Comparison of ENCODE assay signal across 16 mouse cellular contexts in genomic region chr11:89023477-89023876, GRCm38 (mm10). TPM values are rescaled to one million over a fixed set of nuclear protein-coding genes. Genes with fewer than 3 reads are reported as not detected.
DNase-seq lines count a peak whose midpoint lies in the region; ATAC-seq and TF ChIP-seq lines count a peak whose summit lies in the region.
"Had no signal": no experiment of that assay in that cellular context is flagged by ENCODE, and none has a peak within 500 bp of the region (broad histone marks: within the 10 kb centered on the region; RNA-seq: fewer than 3 reads in every experiment).

No protein-coding gene starts in this region.

- H3K27me3 ChIP-seq in heart, embryonic 13.5 days (replicated peaks), result no peaks in the 10 kb centered on the region
- H3K27me3 ChIP-seq in lung, postnatal 0 days (replicated peaks; ENCODE audit: insufficient read depth, low read length), result no peaks in the 10 kb centered on the region
- no peaks in the 10 kb centered on the region for H3K27me3 ChIP-seq in intestine, postnatal 0 days (replicated peaks; ENCODE audit: control insufficient read depth, insufficient read depth, low read length)
- H3K27me3 ChIP-seq in hindbrain, embryonic 12.5 days, result no peaks in the 10 kb centered on the region
- H3K27me3 ChIP-seq: embryonic facial prominence, embryonic 15.5 days; midbrain, embryonic 13.5 days; neural tube, embryonic 12.5 days had no signal

- peaks cover 12% of the 10 kb centered on the region for H3K36me3 ChIP-seq in heart, embryonic 13.5 days
- peaks cover 4% of the 10 kb centered on the region for H3K36me3 ChIP-seq in lung, postnatal 0 days (ENCODE audit: insufficient read depth, low read length)
- peaks cover 18% of the 10 kb centered on the region for H3K36me3 ChIP-seq in intestine, postnatal 0 days (ENCODE audit: control insufficient read depth, insufficient read depth)
- H3K36me3 ChIP-seq in hindbrain, embryonic 12.5 days, result no peaks in the 10 kb centered on the region
- H3K36me3 ChIP-seq: embryonic facial prominence, embryonic 15.5 days; midbrain, embryonic 13.5 days; neural tube, embryonic 12.5 days had no signal

- peaks cover 54% of the 10 kb centered on the region for H3K4me1 ChIP-seq in heart, embryonic 13.5 days
- H3K4me1 ChIP-seq in lung, postnatal 0 days (ENCODE audit: insufficient read depth, low read depth, low read length), result peaks cover 16% of the 10 kb centered on the region; the same call in 1 of the 2 replicates
- H3K4me1 ChIP-seq in intestine, postnatal 0 days (replicated peaks; ENCODE audit: control insufficient read depth, insufficient read depth, low read length), result peaks cover 13% of the 10 kb centered on the region; the same call in 1 of the 2 replicates
- peaks cover 7% of the 10 kb centered on the region; the same call in 1 of the 2 replicates for H3K4me1 ChIP-seq in hindbrain, embryonic 12.5 days
- H3K4me1 ChIP-seq: midbrain, embryonic 13.5 days had no signal

- WGBS in heart, embryonic 13.5 days, result 62% methylated on average over 10 of the region's 10 CpGs
- WGBS in lung, postnatal 0 days, result 59% methylated on average over 10 of the region's 10 CpGs
- 55% methylated on average over 10 of the region's 10 CpGs for WGBS in intestine, postnatal 0 days
- WGBS in hindbrain, embryonic 12.5 days, result 71% methylated on average over 10 of the region's 10 CpGs

- no peak for TF ChIP-seq CTCF in lung, postnatal 0 days (IDR thresholded peaks at IDR 0.05)
- no peak for TF ChIP-seq CTCF in intestine, postnatal 0 days (IDR thresholded peaks at IDR 0.05; ENCODE audit: low read depth)

- ATAC-seq in heart, embryonic 13.5 days (ENCODE audit: extremely low read depth, insufficient number of reproducible peaks, low FRiP score, low TSS enrichment), result no peak
- ATAC-seq in lung, postnatal 0 days, result no peak
- ATAC-seq in intestine, postnatal 0 days, result no peak
- ATAC-seq in hindbrain, embryonic 12.5 days (ENCODE audit: low FRiP score), result no peak
- ATAC-seq: forebrain, embryonic 16.5 days; midbrain, embryonic 13.5 days had no signal

- no peak overlapping the region for H3K9ac ChIP-seq in heart, embryonic 13.5 days
- H3K9ac ChIP-seq in lung, postnatal 0 days (replicated peaks; ENCODE audit: low read depth), result no peak overlapping the region
- H3K9ac ChIP-seq in intestine, postnatal 0 days (ENCODE audit: low read depth, low read length), result no peak overlapping the region
- H3K9ac ChIP-seq in hindbrain, embryonic 12.5 days, result no peak overlapping the region
- H3K9ac ChIP-seq: embryonic facial prominence, embryonic 15.5 days; liver, embryonic 14.5 days; midbrain, embryonic 13.5 days; neural tube, embryonic 12.5 days had no signal

- no peak overlapping the region for H3K4me3 ChIP-seq in heart, embryonic 13.5 days
- H3K4me3 ChIP-seq in lung, postnatal 0 days (ENCODE audit: low read depth, low read length), result no peak overlapping the region
- no peak overlapping the region for H3K4me3 ChIP-seq in intestine, postnatal 0 days (ENCODE audit: low read depth, low read length)
- no peak overlapping the region for H3K4me3 ChIP-seq in hindbrain, embryonic 12.5 days
- H3K4me3 ChIP-seq: embryonic facial prominence, embryonic 15.5 days; left cerebral cortex, adult 2 months; midbrain, embryonic 13.5 days; neural tube, embryonic 12.5 days had no signal

- peak overlapping the region; percentile 43 for H3K27ac ChIP-seq in heart, embryonic 13.5 days (replicated peaks)
- peak overlapping the region; percentile 74 for H3K27ac ChIP-seq in lung, postnatal 0 days (ENCODE audit: low read length)
- H3K27ac ChIP-seq in intestine, postnatal 0 days (ENCODE audit: low read depth, low read length), result peak overlapping the region; percentile 79
- no peak overlapping the region for H3K27ac ChIP-seq in hindbrain, embryonic 12.5 days
- H3K27ac ChIP-seq: left cerebral cortex, adult 2 months; liver, embryonic 14.5 days; midbrain, embryonic 13.5 days; neural tube, embryonic 12.5 days had no signal

- TF ChIP-seq EP300 in lung, postnatal 0 days (IDR thresholded peaks at IDR 0.05), result no peak

- no peaks in the 10 kb centered on the region for H3K9me3 ChIP-seq in heart, embryonic 13.5 days
- no peaks in the 10 kb centered on the region for H3K9me3 ChIP-seq in lung, postnatal 0 days (ENCODE audit: low read length)
- H3K9me3 ChIP-seq in intestine, postnatal 0 days (ENCODE audit: control insufficient read depth), result no peaks in the 10 kb centered on the region
- H3K9me3 ChIP-seq in hindbrain, embryonic 12.5 days (replicated peaks), result no peaks in the 10 kb centered on the region
- H3K9me3 ChIP-seq: embryonic facial prominence, embryonic 15.5 days; midbrain, embryonic 13.5 days; neural tube, embryonic 12.5 days had no signal

- H3K4me2 ChIP-seq in heart, embryonic 13.5 days, result no peak overlapping the region
- no peak overlapping the region for H3K4me2 ChIP-seq in lung, postnatal 0 days (replicated peaks; ENCODE audit: low read depth, low read length)
- H3K4me2 ChIP-seq in intestine, postnatal 0 days (replicated peaks; ENCODE audit: low read depth), result no peak overlapping the region
- H3K4me2 ChIP-seq in hindbrain, embryonic 12.5 days (replicated peaks), result no peak overlapping the region
- H3K4me2 ChIP-seq: embryonic facial prominence, embryonic 15.5 days; midbrain, embryonic 13.5 days; neural tube, embryonic 12.5 days had no signal

- DNase-seq in heart, adult 8-10 months (ENCODE audit: low spot score), result no peak
- peak; percentile 41 for DNase-seq in lung, postnatal 0 days (ENCODE audit: low spot score)
- DNase-seq in lung, postnatal 10 days, result no peak
- DNase-seq in yolk sac, embryonic 10.5 days (ENCODE audit: low spot score), result peak; percentile 66
- no peak for DNase-seq in heart, postnatal 4 days
- DNase-seq: right cerebral cortex, adult 18-20 months had no signal

RNA-seq across cellular contexts. Expression of gene Trim25, which starts 24.3 kb away (rescaled TPM):
- 14.1 and 14.8 TPM in 2 replicates for polyA plus RNA-seq in heart, embryonic 13.5 days (2015; fragmentation: Nextera tagmentation; extraction: Ambion mirVana)
- 10 to 100 TPM; 16.8 to 21.3 (median 17.1) TPM for total RNA-seq in heart, adult 8-10 months (2022)
- 23.5 and 24.3 TPM in 2 replicates for polyA plus RNA-seq in lung, postnatal 0 days (2015; fragmentation: Nextera tagmentation; extraction: Ambion mirVana)
- 24.2 and 26.2 TPM in 2 replicates for polyA plus RNA-seq in intestine, postnatal 0 days (2015; fragmentation: Nextera tagmentation; extraction: Ambion mirVana)
- 3.3 and 4.4 TPM in 2 replicates for polyA plus RNA-seq in hindbrain, embryonic 12.5 days (2016; fragmentation: Nextera tagmentation; extraction: Ambion mirVana)
- total RNA-seq in heart, postnatal 4 days (2021), result 10 to 100 TPM; 31.3 to 32.8 TPM

RNA-seq across cellular contexts. Expression of gene Dgke, which starts 43.2 kb away (rescaled TPM):
- polyA plus RNA-seq in heart, embryonic 13.5 days (2015; fragmentation: Nextera tagmentation; extraction: Ambion mirVana), result 4.8 and 5.5 TPM in 2 replicates
- total RNA-seq in heart, adult 8-10 months (2022), result 10 to 100 TPM in 2 of 4 experiments, 1 to 10 TPM in 2; 7.6 to 14.8 (median 11.0) TPM
- 3.4 and 3.6 TPM in 2 replicates for polyA plus RNA-seq in lung, postnatal 0 days (2015; fragmentation: Nextera tagmentation; extraction: Ambion mirVana)
- 1.7 and 2.0 TPM in 2 replicates for polyA plus RNA-seq in intestine, postnatal 0 days (2015; fragmentation: Nextera tagmentation; extraction: Ambion mirVana)
- polyA plus RNA-seq in hindbrain, embryonic 12.5 days (2016; fragmentation: Nextera tagmentation; extraction: Ambion mirVana), result 10.6 and 11.9 TPM in 2 replicates
- 10 to 100 TPM; 12.4 to 13.6 TPM for total RNA-seq in heart, postnatal 4 days (2021)

RNA-seq across cellular contexts. Expression of gene Gm525, which starts 50.2 kb away (rescaled TPM):
- not detected in 2 replicates for polyA plus RNA-seq in heart, embryonic 13.5 days (2015; fragmentation: Nextera tagmentation; extraction: Ambion mirVana)
- under 1 TPM in 1 of 4 experiments, not detected in 3; 0.60 TPM for total RNA-seq in heart, adult 8-10 months (2022)
- 0.25 and 0.27 TPM in 2 replicates for polyA plus RNA-seq in lung, postnatal 0 days (2015; fragmentation: Nextera tagmentation; extraction: Ambion mirVana)
- polyA plus RNA-seq in intestine, postnatal 0 days (2015; fragmentation: Nextera tagmentation; extraction: Ambion mirVana), result 0.93 and 1.7 TPM in 2 replicates
- polyA plus RNA-seq in hindbrain, embryonic 12.5 days (2016; fragmentation: Nextera tagmentation; extraction: Ambion mirVana), result 0.58 TPM in 1 of 2 replicates, not detected in the other
- total RNA-seq in heart, postnatal 4 days (2021), result not detected
- total RNA-seq: granulocyte monocyte progenitor cell, adult 5-6 weeks had no signal
- polyA plus RNA-seq: forebrain, embryonic 16.5 days; liver, embryonic 14.5 days; midbrain, embryonic 13.5 days; neural tube, embryonic 12.5 days had no signal

RNA-seq across cellular contexts. Expression of gene Coil, which starts 53.4 kb away (rescaled TPM):
- polyA plus RNA-seq in heart, embryonic 13.5 days (2015; fragmentation: Nextera tagmentation; extraction: Ambion mirVana), result 9.9 and 10.1 TPM in 2 replicates
- total RNA-seq in heart, adult 8-10 months (2022), result 1 to 10 TPM; 4.2 to 5.4 (median 4.8) TPM
- polyA plus RNA-seq in lung, postnatal 0 days (2015; fragmentation: Nextera tagmentation; extraction: Ambion mirVana), result 5.6 and 5.8 TPM in 2 replicates
- 4.1 and 4.6 TPM in 2 replicates for polyA plus RNA-seq in intestine, postnatal 0 days (2015; fragmentation: Nextera tagmentation; extraction: Ambion mirVana)
- 31.7 and 32.0 TPM in 2 replicates for polyA plus RNA-seq in hindbrain, embryonic 12.5 days (2016; fragmentation: Nextera tagmentation; extraction: Ambion mirVana)
- 1 to 10 TPM; 7.6 to 9.0 TPM for total RNA-seq in heart, postnatal 4 days (2021)

RNA-seq across cellular contexts. Expression of gene Elobl, which starts 56.7 kb away (rescaled TPM):
- not detected in 2 replicates for polyA plus RNA-seq in heart, embryonic 13.5 days (2015; fragmentation: Nextera tagmentation; extraction: Ambion mirVana)
- not detected for total RNA-seq in heart, adult 8-10 months (2022)
- not detected in 2 replicates for polyA plus RNA-seq in lung, postnatal 0 days (2015; fragmentation: Nextera tagmentation; extraction: Ambion mirVana)
- not detected in 2 replicates for polyA plus RNA-seq in intestine, postnatal 0 days (2015; fragmentation: Nextera tagmentation; extraction: Ambion mirVana)
- not detected in 2 replicates for polyA plus RNA-seq in hindbrain, embryonic 12.5 days (2016; fragmentation: Nextera tagmentation; extraction: Ambion mirVana)
- total RNA-seq in heart, postnatal 4 days (2021), result not detected
- total RNA-seq: granulocyte monocyte progenitor cell, adult 5-6 weeks; left cerebral cortex, adult 2 months had no signal
- polyA plus RNA-seq: embryonic facial prominence, embryonic 15.5 days; forebrain, embryonic 16.5 days; liver, embryonic 14.5 days; midbrain, embryonic 13.5 days; neural tube, embryonic 12.5 days had no signal

Comparison
In these comparisons a context has a peak if more than half of its experiments do, and no peak if none do; other contexts are left out.
1. DNase-seq: peak in lung, postnatal 0 days (single experiment) and yolk sac, embryonic 10.5 days (single experiment); none in heart, adult 8-10 months (single experiment), lung, postnatal 10 days (single experiment) and heart, postnatal 4 days (single experiment).